Mouse (Mus musculus) gastrocnemius, postnatal 36 days (tissue): ENCODE data around the gene Serinc4. TPM values are rescaled to one million over a fixed set of nuclear protein-coding genes. Genes with fewer than 3 reads are reported as not detected.

Experiments
- DNase-seq, 2 experiments: peaks; one replicate each; pipeline ENCODE4 v3.0.0; 2022
- intact Hi-C: fragments of 180-260 bp; cut with DNase I; formaldehyde crosslinking; loops from one replicate; pipeline ENCODE4 v1.15.1; 2025
- microRNA-seq, 2 experiments: library from miRNA; unstranded; fragments of <30 nt; microRNA quantifications; one replicate each; pipeline ENCODE4 v1.2.0; 2021
- total RNA-seq, 2 experiments: library from RNA; stranded (reverse); gene quantifications; 2 replicates each; pipeline ENCODE4 v1.2.3; 2021

Gene Serinc4
- total RNA-seq, 2 experiments from 2014 or later = not detected

DNA sequence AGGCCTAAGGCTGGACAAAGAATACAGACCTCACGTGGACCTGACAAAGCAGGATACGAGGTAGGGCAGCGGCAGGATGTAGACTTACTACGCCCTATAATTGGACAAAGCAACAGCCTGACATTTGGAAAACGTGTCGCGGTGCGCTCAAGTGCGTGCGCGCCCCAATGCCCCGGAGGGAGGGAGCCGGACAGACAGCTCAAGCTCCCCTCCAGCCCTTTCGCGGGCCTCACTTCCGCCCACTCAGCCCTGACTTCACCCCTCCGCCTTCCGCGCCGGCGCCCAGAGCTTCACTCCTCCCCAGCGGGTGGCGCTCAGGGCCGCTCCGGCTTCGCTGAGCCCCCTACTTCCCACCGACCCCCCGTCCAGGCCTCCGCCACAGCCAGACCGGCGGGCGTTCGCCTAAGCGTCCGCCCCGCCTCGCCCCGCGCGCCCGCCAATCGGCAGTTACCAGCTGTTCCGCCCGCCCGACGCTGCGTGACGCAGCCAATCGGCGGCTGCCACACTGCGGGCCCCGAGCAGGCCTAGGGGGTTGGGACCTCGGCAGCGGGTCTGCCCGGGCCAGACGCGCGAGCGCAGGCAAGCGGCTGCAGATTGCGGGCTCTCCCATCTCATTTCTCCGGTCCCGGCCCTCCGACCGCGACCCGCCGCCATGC, 43.1 kb downstream of the Serinc4 start, which contains the start of the genes Pdia3 and Catsper2:
TSS of gene Pdia3 (plus strand) at position 389 of the 656 bp plus-strand sequence.
TSS of gene Catsper2 (minus strand) at position 406 of the 656 bp plus-strand sequence.
- intact Hi-C loops = loop anchor here (1.0 to 2.0 kb wide), 2 partner anchors 35 to 59 kb away; partner anchors contain the start of gene Serf2
- peak; percentile 91 to 95 for DNase-seq

DNA sequence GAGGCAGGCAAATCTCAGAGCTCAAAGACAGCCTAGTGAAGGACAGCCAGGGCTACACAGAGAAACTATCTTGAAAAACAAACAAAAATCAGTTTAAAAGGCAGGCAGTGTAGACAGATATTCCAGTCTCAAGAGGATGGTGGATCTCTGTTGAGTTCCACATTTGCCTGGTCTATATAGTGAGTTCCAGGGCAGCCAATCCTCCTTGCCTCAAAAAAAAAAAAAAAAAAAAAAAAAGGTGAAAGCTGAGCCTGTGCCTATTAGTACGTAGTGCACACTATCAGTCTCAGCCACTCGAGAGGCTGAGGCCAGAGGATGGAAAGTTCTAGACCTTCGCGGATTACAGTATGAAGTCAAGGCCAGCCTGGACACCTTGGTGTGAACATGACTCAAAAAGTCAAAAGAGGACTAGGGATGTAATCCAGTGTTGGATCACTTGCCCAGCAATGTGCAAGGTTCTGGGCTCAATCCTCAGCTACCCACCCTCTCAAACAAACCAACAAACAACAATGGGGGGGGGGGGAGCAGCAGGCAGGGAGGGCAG, 43.7 kb downstream of the Serinc4 start:
- DNase-seq = no peak
- intact Hi-C loops = loop anchor here (1.0 kb wide), 1 partner anchor 59 kb away; no protein-coding TSS in a partner anchor

DNA sequence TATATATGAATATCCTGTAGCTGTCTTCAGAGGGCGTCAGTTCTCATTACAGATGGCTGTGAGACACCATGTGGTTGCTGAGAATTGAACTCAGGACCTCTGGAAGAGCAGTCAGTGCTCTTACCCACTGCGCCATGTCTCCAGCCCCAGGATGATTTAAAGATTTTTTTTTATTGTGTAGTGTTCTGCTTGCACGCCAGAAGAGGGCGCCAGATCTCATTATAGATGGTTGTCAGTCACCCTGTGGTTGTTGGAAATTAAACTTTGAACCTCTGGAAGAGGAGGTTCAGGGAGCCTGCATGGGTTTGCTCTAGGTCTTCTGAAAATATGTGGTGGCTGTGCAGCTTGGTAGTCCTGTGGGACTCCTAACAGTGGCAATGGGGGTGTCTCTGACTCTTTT, 48.4 kb downstream of the Serinc4 start:
- peak in 1 of 2 experiments; percentile 6 for DNase-seq
- intact Hi-C loops = loop anchor here (10.0 kb wide), 1 partner anchor 223 kb away; no protein-coding TSS in a partner anchor

DNA sequence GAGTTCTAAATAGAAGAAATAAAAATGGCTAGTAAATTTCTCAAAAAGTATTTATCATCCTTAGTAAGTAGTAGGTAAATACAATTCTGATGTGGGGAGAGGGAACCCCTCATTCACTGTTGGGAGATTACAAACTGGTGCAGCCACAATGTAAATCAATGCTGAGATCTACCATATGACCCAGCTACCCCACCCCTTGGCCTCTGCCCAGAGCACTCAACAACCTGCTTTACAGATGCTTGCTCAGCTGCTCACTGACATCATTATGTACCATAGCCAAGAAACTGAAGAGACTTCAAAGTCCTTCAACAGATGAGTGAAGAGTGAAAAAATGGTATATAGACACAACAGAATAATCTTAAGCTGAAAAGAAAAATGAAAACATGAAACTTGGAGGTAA, 53.3 kb downstream of the Serinc4 start:
- DNase-seq = no peak
- intact Hi-C loops = loop anchor here (10.0 kb wide), 1 partner anchor 218 kb away; no protein-coding TSS in a partner anchor

DNA sequence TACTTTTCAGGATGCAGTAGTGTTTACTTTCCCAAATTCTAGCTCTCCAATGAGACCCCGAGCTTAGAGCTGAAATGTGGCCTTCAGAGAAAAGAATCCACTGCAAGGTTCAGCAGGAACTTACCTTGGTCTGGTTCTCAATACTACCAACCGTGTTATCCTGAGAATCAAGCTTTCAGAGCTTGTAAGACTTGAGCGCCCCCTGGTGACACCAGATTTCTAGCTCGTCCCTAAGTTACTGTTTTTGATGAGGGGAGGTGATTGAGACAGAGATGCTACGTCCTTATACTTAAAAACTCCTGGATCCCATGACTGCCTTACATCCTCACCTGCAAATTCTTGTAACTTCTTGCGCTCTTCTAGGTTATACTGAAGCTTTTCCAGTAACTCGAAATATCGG, 60.0 kb downstream of the Serinc4 start:
- DNase-seq = peak; percentile 51 to 64
- intact Hi-C loops = no loop called here

Small RNAs within 50 kb of the gene (microRNA-seq; reads per million reads assigned to microRNA genes)
- gene Gm22953 = 0 reads per million in 2 experiments

Other genes with a start within 250 kb of the Serinc4 start
- gene Trp53bp1, start 185.4 kb downstream of the Serinc4 start, total RNA-seq = 10 to 100 TPM; 14.2 to 16.0 TPM
- 1 to 10 TPM; 6.7 to 8.1 TPM for gene Map1a, start 167.2 kb downstream of the Serinc4 start, total RNA-seq
- 10 to 100 TPM; 63.1 to 84.5 TPM for gene Ppip5k1, start 101.4 kb downstream of the Serinc4 start, total RNA-seq
- gene Ckmt1, start 99.1 kb downstream of the Serinc4 start, total RNA-seq = not detected
- gene Strc, start 69.6 kb downstream of the Serinc4 start, total RNA-seq = under 1 TPM in 1 of 2 experiments, not detected in 1; 0.08 TPM
- 10 to 100 TPM; 40.2 to 41.8 TPM for gene Pdia3, start 43.0 kb downstream of the Serinc4 start, total RNA-seq
- 1 to 10 TPM; 1.7 to 2.0 TPM for gene Catsper2, start 43.0 kb downstream of the Serinc4 start, total RNA-seq
- not detected for gene Ell3, start 12.5 kb downstream of the Serinc4 start, total RNA-seq
- gene Serf2, start 7.6 kb downstream of the Serinc4 start, total RNA-seq = 100 to 1,000 TPM; 310 to 311 TPM
- 10 to 100 TPM; 11.5 to 23.6 TPM for gene Hypk, start 3.5 kb downstream of the Serinc4 start, total RNA-seq
- gene Mfap1b, start 17.3 kb upstream of the Serinc4 start, total RNA-seq = 10 to 100 TPM; 17.4 to 21.8 TPM
- 10 to 100 TPM; 12.8 to 15.7 TPM for gene Mfap1a, start 49.9 kb upstream of the Serinc4 start, total RNA-seq
- 1 to 10 TPM; 1.7 to 2.0 TPM for gene Wdr76, start 49.9 kb upstream of the Serinc4 start, total RNA-seq